Mouse (Mus musculus) G1E-ER4 (cell line): ENCODE data around the gene Srarp. TPM values are rescaled to one million over a fixed set of nuclear protein-coding genes. Genes with fewer than 3 reads are reported as not detected.

Experiments
- GATA1 ChIP-seq: IDR thresholded peaks from one replicate; pipeline ENCODE4 v1.8.0; 2012; ENCODE audit warnings: low read length, inconsistent platforms
- polyA plus RNA-seq: library from polyadenylated mRNA; stranded (reverse); fragments of >175 nt; gene quantifications from 2 replicates; pipeline ENCODE4 v1.2.3, GENCODE M21; 2012

Srarp gene
- not detected in 2 replicates for polyA plus RNA-seq

DNA sequence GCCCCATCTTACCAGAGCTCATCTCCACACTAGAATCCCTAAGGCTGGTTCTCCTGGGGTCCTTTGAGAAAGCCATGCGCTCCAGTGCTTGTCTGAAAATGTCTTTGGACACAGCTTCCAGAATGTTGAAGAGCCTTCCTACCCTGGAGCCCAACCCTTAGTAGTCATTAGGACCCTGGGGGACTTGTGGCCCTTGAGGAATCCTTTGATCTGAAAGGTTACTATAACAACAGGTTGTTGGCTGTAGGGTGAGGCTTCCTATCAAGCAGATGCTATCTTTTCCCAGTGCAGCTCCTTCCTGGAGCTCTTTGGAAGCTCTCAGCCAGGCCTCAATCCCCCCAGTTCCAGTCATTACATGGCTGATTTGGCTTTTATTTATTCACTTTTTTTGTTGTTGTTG is at the start of gene Srarp:
Srarp (minus strand) TSS at position 132 of the 400 bp plus-strand sequence.
- TF ChIP-seq GATA1, result no peak

DNA sequence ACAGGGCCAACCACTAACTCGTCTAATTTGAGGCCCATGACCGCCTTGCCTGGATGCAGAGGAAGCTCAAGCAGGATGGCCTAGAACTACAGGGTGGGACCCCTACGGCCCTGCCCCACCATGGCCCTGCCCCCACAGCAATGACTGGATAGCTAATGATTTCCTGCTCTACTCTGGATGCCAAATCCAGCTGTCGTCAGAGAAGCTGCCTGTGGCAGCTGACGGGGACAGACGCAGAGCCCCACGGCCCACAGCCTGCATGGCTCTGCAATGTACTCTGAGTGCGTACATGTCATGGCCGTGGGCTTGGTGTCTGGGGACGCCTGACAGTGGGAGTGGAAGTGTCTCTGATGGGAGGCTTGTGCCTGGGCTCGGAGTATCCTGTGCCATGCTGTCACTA is 48.2 kb upstream of the Srarp start:
- TF ChIP-seq GATA1, result no peak

GRCm38 (mm10) chr4:141479411-141479810 is 43.5 kb upstream of the Srarp start:
- no peak for TF ChIP-seq GATA1

GRCm38 (mm10) chr4:141478794-141479193 is 42.9 kb upstream of the Srarp start:
- no peak for TF ChIP-seq GATA1

- TF ChIP-seq GATA1, result no peak
These were observed 42.3 kb upstream of the Srarp start for GRCm38 (mm10) chr4:141478225-141478624.

GRCm38 (mm10) chr4:141477681-141478102 is 41.8 kb upstream of the Srarp start:
- TF ChIP-seq GATA1, result no peak

DNA sequence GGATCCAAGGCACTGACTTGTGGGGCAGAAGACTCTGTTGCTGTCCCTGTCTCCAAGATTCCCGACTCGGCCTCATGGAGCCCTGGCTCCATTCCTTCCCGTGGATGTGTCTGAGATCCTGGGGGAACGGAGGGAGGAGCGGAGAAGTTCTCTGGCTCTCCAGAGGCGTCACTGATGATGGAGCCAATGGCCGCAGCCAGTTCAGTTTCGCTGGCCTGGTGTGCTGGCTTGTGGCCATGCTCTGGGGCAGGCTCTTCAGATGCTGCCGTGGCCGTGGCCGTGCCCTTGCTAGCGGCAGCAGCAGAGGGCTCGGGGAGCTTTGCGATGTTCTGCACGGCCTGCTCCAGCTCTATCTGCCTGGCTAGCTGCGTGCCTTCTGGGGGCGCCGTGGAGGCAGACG is 38.5 kb upstream of the Srarp start:
- TF ChIP-seq GATA1, result no peak

- TF ChIP-seq GATA1, result no peak
These were observed 36.9 kb upstream of the Srarp start for GRCm38 (mm10) chr4:141472641-141473321.

DNA sequence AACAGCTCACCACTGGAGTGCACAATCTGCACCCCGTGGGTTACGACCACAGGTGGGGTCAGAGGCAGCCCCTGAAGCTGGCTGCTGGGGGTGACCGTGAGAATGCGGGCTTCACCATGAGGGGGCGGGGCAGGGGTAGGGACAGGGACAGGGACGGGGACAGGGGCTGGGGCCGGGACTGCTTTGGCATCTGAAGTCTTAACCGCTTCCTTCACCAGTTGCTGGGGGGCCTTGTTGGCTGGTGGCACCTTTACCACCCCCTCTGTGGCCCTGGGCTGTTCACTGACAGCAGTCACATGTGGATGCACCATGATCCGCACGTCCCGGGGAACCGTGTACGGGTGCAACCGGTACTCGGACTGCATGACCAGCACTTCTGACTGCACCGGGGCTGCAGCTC is 35.6 kb upstream of the Srarp start:
- TF ChIP-seq GATA1, result no peak

DNA sequence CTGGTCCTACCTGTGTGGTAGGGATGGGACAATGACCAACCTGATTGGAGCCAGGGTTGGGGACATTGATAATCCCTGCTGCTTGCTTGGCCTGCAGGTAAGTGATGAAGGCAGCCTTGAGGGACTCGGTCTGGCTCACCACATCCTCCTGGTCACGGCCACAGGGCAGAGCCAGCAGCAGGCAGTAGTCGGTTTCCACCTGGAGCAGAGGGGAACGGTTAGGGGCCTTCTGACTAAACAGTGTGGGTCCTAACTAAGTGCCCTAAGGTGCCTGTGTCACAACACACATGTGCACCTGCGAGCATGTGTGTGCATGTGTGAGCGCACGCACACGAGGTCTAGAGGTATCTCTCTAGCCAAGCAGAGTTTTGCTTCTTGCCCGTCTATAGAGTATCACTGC is 33.4 kb upstream of the Srarp start:
- TF ChIP-seq GATA1, result no peak

- no peak for TF ChIP-seq GATA1
These were observed 32.7 kb upstream of the Srarp start for GRCm38 (mm10) chr4:141468576-141468975.

- no peak for TF ChIP-seq GATA1
These were observed 31.6 kb upstream of the Srarp start for GRCm38 (mm10) chr4:141467581-141467927.

DNA sequence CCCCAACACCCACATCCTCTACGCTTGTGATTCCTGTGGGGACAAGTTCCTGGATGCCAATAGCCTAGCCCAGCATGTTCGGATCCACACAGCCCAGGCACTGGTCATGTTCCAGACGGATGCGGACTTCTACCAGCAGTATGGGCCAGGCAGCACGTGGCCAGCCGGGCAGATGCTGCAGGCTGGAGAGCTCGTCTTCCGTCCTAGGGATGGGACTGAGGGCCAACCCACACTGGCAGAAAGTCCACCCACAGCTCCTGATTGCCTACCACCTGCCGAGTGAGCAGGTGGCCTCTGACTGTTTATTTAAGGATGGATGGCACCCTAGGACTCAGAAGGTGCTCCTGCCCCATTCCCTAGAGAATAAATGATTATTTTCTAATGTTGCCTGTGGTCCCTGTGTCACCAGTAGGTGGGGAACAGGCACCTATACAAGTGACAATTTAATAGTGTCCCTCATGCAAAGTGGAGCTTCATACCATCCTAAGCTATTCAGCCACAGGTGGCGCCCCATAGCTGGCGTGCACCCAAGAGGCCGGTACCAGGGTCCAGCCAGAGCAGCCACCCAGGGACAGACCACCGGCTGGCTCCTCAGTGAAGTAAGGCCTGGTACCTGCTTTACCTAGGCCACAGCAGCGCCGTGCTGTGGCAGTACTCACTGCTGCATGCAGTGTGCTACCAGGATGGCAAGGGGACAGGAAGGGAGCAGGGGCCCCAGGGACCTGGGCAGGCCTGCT is 31.1 kb upstream of the Srarp start:
- TF ChIP-seq GATA1, result no peak

- no peak for TF ChIP-seq GATA1
These were observed 30.4 kb upstream of the Srarp start for GRCm38 (mm10) chr4:141466289-141466795.

GRCm38 (mm10) chr4:141465512-141466288 is 29.8 kb upstream of the Srarp start:
- TF ChIP-seq GATA1, result no peak

GRCm38 (mm10) chr4:141464722-141465121 is 28.8 kb upstream of the Srarp start:
- no peak for TF ChIP-seq GATA1
